In genomic region chr2:33130141-33130525, GRCm38 (mm10) we compare ENCODE assay signal across 8 mouse cellular contexts. TPM values are rescaled to one million over a fixed set of nuclear protein-coding genes. Genes with fewer than 3 reads are reported as not detected.
DNase-seq lines count a peak whose midpoint lies in the region; ATAC-seq and TF ChIP-seq lines count a peak whose summit lies in the region.

No protein-coding gene starts in this region.

- no peaks in the 10 kb centered on the region for H3K9me3 ChIP-seq in embryonic facial prominence, embryonic 11.5 days (replicated peaks; ENCODE audit: control insufficient read depth, low read length)
- H3K9me3 ChIP-seq in limb, embryonic 11.5 days (ENCODE audit: control insufficient read depth, low read length), result no peaks in the 10 kb centered on the region
- H3K9me3 ChIP-seq in stomach, embryonic 14.5 days (ENCODE audit: control insufficient read depth, low read depth, low read length), result no peaks in the 10 kb centered on the region

- no peak for DNase-seq in gastrocnemius, adult 2 months
- no peak for DNase-seq in gastrocnemius, postnatal 4 days (ENCODE audit: low spot score in 2 of 2)
- peak; percentile 32 for DNase-seq in 3T3-L1 (ENCODE audit: low read depth, low spot score)
- no peak for DNase-seq in embryonic facial prominence, embryonic 11.5 days (ENCODE audit: low spot score)
- no peak for DNase-seq in limb, embryonic 11.5 days (ENCODE audit: low spot score)
- DNase-seq in adrenal gland, adult 2 months, result no peak
- no peak for DNase-seq in frontal cortex, postnatal 25 days (ENCODE audit: low spot score in 2 of 2)

- H3K4me2 ChIP-seq in embryonic facial prominence, embryonic 11.5 days (ENCODE audit: low read depth, low read length), result peak overlapping the region; percentile 98
- H3K4me2 ChIP-seq in limb, embryonic 11.5 days (ENCODE audit: low read depth, severe bottlenecking), result peak overlapping the region; percentile 82
- H3K4me2 ChIP-seq in stomach, embryonic 14.5 days (replicated peaks; ENCODE audit: low read depth, low read length), result peak overlapping the region; percentile 98

- ATAC-seq in embryonic facial prominence, embryonic 11.5 days (replicated peaks; ENCODE audit: insufficient number of reproducible peaks, low FRiP score, low TSS enrichment, low read depth), result peak; percentile 41
- peak; percentile 14; the same call in 1 of the 2 replicates for ATAC-seq in limb, embryonic 11.5 days (ENCODE audit: insufficient number of reproducible peaks, low FRiP score, low TSS enrichment, low read depth)
- ATAC-seq in stomach, embryonic 14.5 days (ENCODE audit: insufficient number of reproducible peaks, insufficient read depth, low FRiP score, low read depth), result no peak

- H3K4me3 ChIP-seq in gastrocnemius, adult 2 months, result peak overlapping the region; percentile 90
- H3K4me3 ChIP-seq in embryonic facial prominence, embryonic 11.5 days (ENCODE audit: low read depth, low read length), result peak overlapping the region; percentile 69
- H3K4me3 ChIP-seq in limb, embryonic 11.5 days (ENCODE audit: low read depth, low read length), result peak overlapping the region; percentile 49
- peak overlapping the region; percentile 75 for H3K4me3 ChIP-seq in stomach, embryonic 14.5 days (ENCODE audit: low read depth, low read length)

- H3K27me3 ChIP-seq in embryonic facial prominence, embryonic 11.5 days (ENCODE audit: control insufficient read depth, insufficient read depth, low read length), result peaks cover 11% of the 10 kb centered on the region
- H3K27me3 ChIP-seq in limb, embryonic 11.5 days (ENCODE audit: control insufficient read depth, insufficient read depth, low read length), result peaks cover 11% of the 10 kb centered on the region
- H3K27me3 ChIP-seq in stomach, embryonic 14.5 days (ENCODE audit: control insufficient read depth, insufficient read depth, low read length), result peaks cover 4% of the 10 kb centered on the region; the same call in 1 of the 2 replicates

- no peaks in the 10 kb centered on the region for H3K36me3 ChIP-seq in embryonic facial prominence, embryonic 11.5 days (replicated peaks; ENCODE audit: control insufficient read depth, insufficient read depth, low read depth, low read length)
- no peaks in the 10 kb centered on the region for H3K36me3 ChIP-seq in limb, embryonic 11.5 days (ENCODE audit: control insufficient read depth, insufficient read depth, low read length)
- H3K36me3 ChIP-seq in stomach, embryonic 14.5 days (ENCODE audit: control insufficient read depth, insufficient read depth, low read length), result no peaks in the 10 kb centered on the region

- peak overlapping the region; percentile 68 for H3K9ac ChIP-seq in embryonic facial prominence, embryonic 11.5 days (replicated peaks; ENCODE audit: low read length)
- H3K9ac ChIP-seq in limb, embryonic 11.5 days (ENCODE audit: low read length), result peak overlapping the region; percentile 65
- peak overlapping the region; percentile 60 for H3K9ac ChIP-seq in stomach, embryonic 14.5 days (replicated peaks; ENCODE audit: low read depth, low read length)

- WGBS in embryonic facial prominence, embryonic 11.5 days, result under 1% methylated on average over 29 of the region's 33 CpGs
- WGBS in limb, embryonic 11.5 days, result 0% methylated on average over 32 of the region's 33 CpGs
- WGBS in stomach, embryonic 14.5 days, result 0% methylated on average over 33 of the region's 33 CpGs

- intact Hi-C loops in gastrocnemius, adult 2 months (cut with DNase I), result loop anchor here (5.0 kb wide), 1 partner anchor 148 kb away; the partner anchor contains the start of gene Slc2a8

- TF ChIP-seq CTCF in gastrocnemius, adult 2 months (IDR thresholded peaks at IDR 0.05), result peak; percentile 17; the same call in 1 of the 2 replicates

- peak overlapping the region; percentile 74 for H3K27ac ChIP-seq in gastrocnemius, adult 2 months
- no peak overlapping the region for H3K27ac ChIP-seq in embryonic facial prominence, embryonic 11.5 days (replicated peaks; ENCODE audit: low read depth, low read length)
- no peak overlapping the region for H3K27ac ChIP-seq in limb, embryonic 11.5 days (replicated peaks; ENCODE audit: low read depth, low read length)
- H3K27ac ChIP-seq in stomach, embryonic 14.5 days (ENCODE audit: low read length), result 0 out of 2 replicates have a peak overlapping the region, but pooled peaks have one; percentile 33

- no peaks in the 10 kb centered on the region for H3K4me1 ChIP-seq in embryonic facial prominence, embryonic 11.5 days (ENCODE audit: control insufficient read depth, insufficient read depth, low read length)
- H3K4me1 ChIP-seq in limb, embryonic 11.5 days (ENCODE audit: control insufficient read depth, insufficient read depth, low read length), result peaks cover 3% of the 10 kb centered on the region; the same call in 1 of the 2 replicates
- H3K4me1 ChIP-seq in stomach, embryonic 14.5 days (ENCODE audit: control insufficient read depth, insufficient read depth, low read length), result peaks cover 9% of the 10 kb centered on the region; the same call in 1 of the 2 replicates

RNA-seq across cellular contexts. Expression of gene Garnl3, which starts 1.3 kb away (rescaled TPM):
- under 1 TPM; 0.31 to 0.89 TPM for total RNA-seq in gastrocnemius, adult 2 months (2021)
- total RNA-seq in gastrocnemius, postnatal 4 days (2021), result 1 to 10 TPM; 7.5 to 8.4 TPM
- 9.0 and 10.8 TPM in 2 replicates for polyA plus RNA-seq in embryonic facial prominence, embryonic 11.5 days (2014; fragmentation: Nextera tagmentation; extraction: Ambion mirVana)
- polyA plus RNA-seq in limb, embryonic 11.5 days (2014; fragmentation: Nextera tagmentation; extraction: Ambion mirVana), result 10.4 and 13.1 TPM in 2 replicates
- 22.0 and 24.5 TPM in 2 replicates for polyA plus RNA-seq in stomach, embryonic 14.5 days (2014; fragmentation: Nextera tagmentation; extraction: Ambion mirVana)
- 10 to 100 TPM; 13.3 to 15.0 TPM for total RNA-seq in adrenal gland, adult 2 months (2021)
- polyA plus RNA-seq in adrenal gland, adult 2 months (2012; rRNA removed), result 13.4 and 21.4 TPM in 2 replicates

Comparison
In these comparisons a context has a peak if more than half of its experiments do, and no peak if none do; other contexts are left out.
1. H3K27ac ChIP-seq: peak in gastrocnemius, adult 2 months (single experiment) and stomach, embryonic 14.5 days (single experiment); none in embryonic facial prominence, embryonic 11.5 days (single experiment) and limb, embryonic 11.5 days (single experiment).
2. Peak in every context shown above with its lines, with median percentiles within 50 percentile points of each other: H3K4me3 ChIP-seq, H3K4me2 ChIP-seq and H3K9ac ChIP-seq.